Comparison of ENCODE assay signal across 8 mouse cellular contexts in genomic region chr17:35916297-35917142, GRCm38 (mm10). TPM values are rescaled to one million over a fixed set of nuclear protein-coding genes. Genes with fewer than 3 reads are reported as not detected.
DNase-seq lines count a peak whose midpoint lies in the region; ATAC-seq and TF ChIP-seq lines count a peak whose summit lies in the region.

Gene Mrps18b, minus strand, starts transcription at chr17:35916389.
Gene Ppp1r10, plus strand, starts transcription at chr17:35916434.

- H3K27ac ChIP-seq in embryonic facial prominence, embryonic 13.5 days: peak within 1 kb of the TSS; percentile 97
- H3K27ac ChIP-seq in kidney, adult 2 months (ENCODE audit: insufficient read depth, low read depth, low read length): peak within 1 kb of the TSS; percentile 99
- H3K27ac ChIP-seq in limb, embryonic 12.5 days: peak within 1 kb of the TSS; percentile 96
- peak within 1 kb of the TSS; percentile 96 for H3K27ac ChIP-seq in midbrain, embryonic 15.5 days
- H3K27ac ChIP-seq in spleen, adult 2 months (ENCODE audit: insufficient read depth, low read length): peak within 1 kb of the TSS; percentile 97

- peak within 1 kb of the TSS; percentile 97 for H3K9ac ChIP-seq in embryonic facial prominence, embryonic 13.5 days
- H3K9ac ChIP-seq in limb, embryonic 12.5 days (replicated peaks): peak within 1 kb of the TSS; percentile 94
- H3K9ac ChIP-seq in midbrain, embryonic 15.5 days: peak within 1 kb of the TSS; percentile 89

- ATAC-seq in embryonic facial prominence, embryonic 13.5 days (ENCODE audit: insufficient number of reproducible peaks, insufficient read depth, low FRiP score, low TSS enrichment, low read depth): peak; percentile 92
- peak; percentile 94 for ATAC-seq in limb, embryonic 12.5 days (ENCODE audit: insufficient number of reproducible peaks, insufficient read depth, low FRiP score, low TSS enrichment, low read depth)
- peak; percentile 93 for ATAC-seq in midbrain, embryonic 15.5 days (replicated peaks)

- peak; percentile 52 for TF ChIP-seq CTCF in kidney, adult 2 months (conservative IDR thresholded peaks at IDR 0.05; ENCODE audit: insufficient read depth, insufficient read length, low read depth, low read length)
- TF ChIP-seq CTCF in spleen, adult 2 months (IDR thresholded peaks at IDR 0.05; ENCODE audit: extremely low read depth, insufficient read depth, insufficient read length, insufficient replicate concordance): no peak

- peaks cover 23% of the 10 kb centered on the region for H3K4me1 ChIP-seq in embryonic facial prominence, embryonic 13.5 days
- peaks cover 20% of the 10 kb centered on the region; the same call in 1 of the 2 replicates for H3K4me1 ChIP-seq in kidney, adult 2 months (ENCODE audit: control insufficient read depth, insufficient read depth, low read length)
- H3K4me1 ChIP-seq in limb, embryonic 12.5 days (replicated peaks): peaks cover 26% of the 10 kb centered on the region
- peaks cover 35% of the 10 kb centered on the region for H3K4me1 ChIP-seq in midbrain, embryonic 15.5 days
- peaks cover 8% of the 10 kb centered on the region for H3K4me1 ChIP-seq in spleen, adult 2 months (ENCODE audit: control insufficient read depth, insufficient read depth, insufficient read length)

- H3K36me3 ChIP-seq in embryonic facial prominence, embryonic 13.5 days: peaks cover 25% of the 10 kb centered on the region
- H3K36me3 ChIP-seq in kidney, adult 2 months (ENCODE audit: control insufficient read depth, insufficient read depth, low read length): peaks cover 11% of the 10 kb centered on the region
- H3K36me3 ChIP-seq in limb, embryonic 12.5 days: peaks cover 34% of the 10 kb centered on the region
- 0 out of 2 replicates have a peak, but pooled peaks cover 5% of the 10 kb centered on the region for H3K36me3 ChIP-seq in midbrain, embryonic 15.5 days (replicated peaks)
- peaks cover 16% of the 10 kb centered on the region for H3K36me3 ChIP-seq in spleen, adult 2 months (ENCODE audit: control insufficient read depth, insufficient read depth, low read length)

- no peaks in the 10 kb centered on the region for H3K9me3 ChIP-seq in embryonic facial prominence, embryonic 13.5 days
- H3K9me3 ChIP-seq in limb, embryonic 12.5 days: no peaks in the 10 kb centered on the region
- H3K9me3 ChIP-seq in midbrain, embryonic 15.5 days: no peaks in the 10 kb centered on the region

- peak; percentile 99 for TF ChIP-seq POLR2A in kidney, adult 2 months (IDR thresholded peaks at IDR 0.05; ENCODE audit: low read depth, low read length)
- TF ChIP-seq POLR2A in spleen, adult 2 months (IDR thresholded peaks at IDR 0.05; ENCODE audit: low read depth, low read length): peak; percentile 99

- peak; percentile 99 for DNase-seq in 3134 (ENCODE audit: extremely low read depth, insufficient read length, low spot score)
- peak; percentile 98 to 99 for DNase-seq in adrenal gland, postnatal 36 days
- peak; percentile 98 to 100 for DNase-seq in heart, adult 18-20 months
- DNase-seq in kidney, adult 2 months: peak; percentile 100
- peak; percentile 99 for DNase-seq in spleen, adult 2 months (ENCODE audit: low read depth in 1 of 2, low spot score in 2 of 2)

- H3K4me3 ChIP-seq in embryonic facial prominence, embryonic 13.5 days: peak within 1 kb of the TSS; percentile 72
- peak within 1 kb of the TSS; percentile 99 for H3K4me3 ChIP-seq in kidney, adult 2 months (ENCODE audit: insufficient read depth, low read depth, low read length)
- peak within 1 kb of the TSS; percentile 70 for H3K4me3 ChIP-seq in limb, embryonic 12.5 days (replicated peaks)
- H3K4me3 ChIP-seq in midbrain, embryonic 15.5 days: peak within 1 kb of the TSS; percentile 57
- peak within 1 kb of the TSS; percentile 86 for H3K4me3 ChIP-seq in spleen, adult 2 months (ENCODE audit: extremely low read depth, insufficient read depth, insufficient read length)

- H3K27me3 ChIP-seq in embryonic facial prominence, embryonic 13.5 days: no peaks in the 10 kb centered on the region
- no peaks in the 10 kb centered on the region for H3K27me3 ChIP-seq in kidney, adult 2 months (replicated peaks; ENCODE audit: control insufficient read depth, insufficient read depth, low read length)
- H3K27me3 ChIP-seq in limb, embryonic 12.5 days: no peaks in the 10 kb centered on the region
- H3K27me3 ChIP-seq in midbrain, embryonic 15.5 days (replicated peaks): no peaks in the 10 kb centered on the region
- no peaks in the 10 kb centered on the region for H3K27me3 ChIP-seq in spleen, adult 2 months (ENCODE audit: control insufficient read depth, insufficient read depth, low read length)

- under 1% methylated on average over 83 of the region's 83 CpGs for WGBS in embryonic facial prominence, embryonic 13.5 days
- WGBS in kidney, adult 2 months: under 1% methylated on average over 83 of the region's 83 CpGs
- WGBS in limb, embryonic 12.5 days: under 1% methylated on average over 83 of the region's 83 CpGs
- under 1% methylated on average over 83 of the region's 83 CpGs for WGBS in midbrain, embryonic 15.5 days
- under 1% methylated on average over 83 of the region's 83 CpGs for WGBS in spleen, adult 2 months

- peak within 1 kb of the TSS; percentile 93 for H3K4me2 ChIP-seq in embryonic facial prominence, embryonic 13.5 days
- H3K4me2 ChIP-seq in limb, embryonic 12.5 days: peak within 1 kb of the TSS; percentile 87
- H3K4me2 ChIP-seq in midbrain, embryonic 15.5 days: peak within 1 kb of the TSS; percentile 75

RNA-seq across cellular contexts. Expression of gene Mrps18b, which starts in this region (rescaled TPM):
- total RNA-seq in adrenal gland, postnatal 36 days (2021): 10 to 100 TPM; 92.6 to 97.8 TPM
- polyA plus RNA-seq in embryonic facial prominence, embryonic 13.5 days (2015; fragmentation: Nextera tagmentation; extraction: Ambion mirVana): 60.2 and 69.9 TPM in 2 replicates
- 10 to 100 TPM; 52.1 to 64.7 TPM for total RNA-seq in heart, adult 18-20 months (2021)
- 91.4 and 94.1 TPM in 2 replicates for polyA plus RNA-seq in kidney, adult 2 months (2012; rRNA removed)
- polyA plus RNA-seq in limb, embryonic 12.5 days (2016; fragmentation: Nextera tagmentation; extraction: Ambion mirVana): 61.2 and 66.8 TPM in 2 replicates
- 49.3 and 54.2 TPM in 2 replicates for polyA plus RNA-seq in midbrain, embryonic 15.5 days (2015; fragmentation: Nextera tagmentation; extraction: Ambion mirVana)
- 39.5 and 45.1 TPM in 2 replicates for polyA plus RNA-seq in spleen, adult 2 months (2012; rRNA removed)

RNA-seq across cellular contexts. Expression of gene Ppp1r10, which starts in this region (rescaled TPM):
- total RNA-seq in adrenal gland, postnatal 36 days (2021): 100 to 1,000 TPM in 1 of 2 experiments, 10 to 100 TPM in 1; 96.2 to 108 TPM
- 40.1 and 44.3 TPM in 2 replicates for polyA plus RNA-seq in embryonic facial prominence, embryonic 13.5 days (2015; fragmentation: Nextera tagmentation; extraction: Ambion mirVana)
- total RNA-seq in heart, adult 18-20 months (2021): 10 to 100 TPM; 22.4 to 28.8 TPM
- 24.3 and 26.6 TPM in 2 replicates for polyA plus RNA-seq in kidney, adult 2 months (2012; rRNA removed)
- 50.4 and 50.7 TPM in 2 replicates for polyA plus RNA-seq in limb, embryonic 12.5 days (2016; fragmentation: Nextera tagmentation; extraction: Ambion mirVana)
- 47.1 and 47.8 TPM in 2 replicates for polyA plus RNA-seq in midbrain, embryonic 15.5 days (2015; fragmentation: Nextera tagmentation; extraction: Ambion mirVana)
- 26.1 and 27.1 TPM in 2 replicates for polyA plus RNA-seq in spleen, adult 2 months (2012; rRNA removed)

Comparison
In these comparisons a context has a peak if more than half of its experiments do, and no peak if none do; other contexts are left out.
1. Peak in every context shown above with its lines: DNase-seq, ATAC-seq, H3K4me3 ChIP-seq and H3K27ac ChIP-seq.